Mouse (Mus musculus) kidney, adult 2 months (tissue): ENCODE results near the gene Prr14.

Source experiments
- CTCF ChIP-seq: fragments of 200-500 bp; conservative IDR thresholded peaks from 2 replicates; pipeline ENCODE4 v1.5.1; 2011; ENCODE audit warnings: low read depth, mild to moderate bottlenecking, control low read depth, low read length, moderate library complexity, mixed read lengths; ENCODE audit not compliant: insufficient read depth, insufficient read length
- POLR2A ChIP-seq: fragments of 200-500 bp; IDR thresholded peaks from one replicate; pipeline ENCODE4 v1.6.1; 2011; ENCODE audit warnings: low read depth, low read length, control low read depth

DNA sequence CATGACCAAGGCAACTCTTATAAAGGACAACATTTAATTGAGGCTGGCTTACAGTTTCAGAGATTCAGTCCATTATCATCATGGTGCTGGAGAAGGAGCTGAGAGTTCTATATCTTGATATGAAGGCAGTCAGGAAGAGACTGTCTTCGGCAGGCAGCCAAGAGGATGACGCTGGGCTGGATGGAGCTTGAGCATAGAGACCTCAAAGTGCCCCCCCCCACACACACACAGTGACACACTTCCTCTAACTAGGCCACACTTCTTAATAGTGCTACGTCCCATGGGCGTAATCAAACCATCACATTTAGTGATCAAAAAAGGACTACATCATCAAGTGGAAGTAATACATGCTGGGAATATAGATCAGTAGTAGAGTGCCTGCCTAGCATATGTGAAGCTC is 24.2 kb upstream of the Prr14 start:
- TF ChIP-seq POLR2A (no peak), CTCF (no peak)
